Mouse (Mus musculus) heart, adult 2 months (tissue): Measurements from ENCODE around the gene Hapln4. TPM values are rescaled to one million over a fixed set of nuclear protein-coding genes. Genes with fewer than 3 reads are reported as not detected.
A peak's percentile ranks its signal among the peaks of the same experiment; 100 is the strongest.

ENCODE experiments used
- DNase-seq, 2 experiments: peaks; one replicate each; pipeline ENCODE4 v3.0.0; 2021
- H3K27ac ChIP-seq: fragments of 200-600 bp; 2 replicates; pipeline ENCODE4 v1.8.1; 2022
- H3K27me3 ChIP-seq: fragments of 200-500 bp; 2 replicates; pipeline ENCODE4 v1.6.1; 2012; ENCODE audit warnings: mild to moderate bottlenecking, low read length, inconsistent platforms, mixed read lengths; ENCODE audit not compliant: control insufficient read depth, insufficient read depth
- H3K36me3 ChIP-seq: fragments of 200-500 bp; 2 replicates; pipeline ENCODE4 v1.6.1; 2012; ENCODE audit warnings: low read length, inconsistent platforms; ENCODE audit not compliant: control insufficient read depth, insufficient read depth
- H3K4me1 ChIP-seq: fragments of 200-500 bp; 2 replicates; pipeline ENCODE4 v1.6.1; 2011; ENCODE audit warnings: low read length; ENCODE audit not compliant: control insufficient read depth, insufficient read depth
- H3K4me3 ChIP-seq: fragments of 200-600 bp; 2 replicates; pipeline ENCODE4 v1.8.1; 2022
- H3K79me2 ChIP-seq: fragments of 200-500 bp; replicated peaks from 2 replicates; pipeline ENCODE4 v1.6.1; 2012; ENCODE audit warnings: mild to moderate bottlenecking, inconsistent platforms, low read length, moderate library complexity, mixed read lengths; ENCODE audit not compliant: control insufficient read depth, insufficient read depth
- H3K9ac ChIP-seq: fragments of 200-500 bp; 2 replicates; pipeline ENCODE4 v1.6.1; 2012; ENCODE audit warnings: low read depth, mild to moderate bottlenecking, control low read depth, inconsistent platforms, low read length, mixed read lengths
- CTCF ChIP-seq: fragments of 200-600 bp; IDR thresholded peaks from 2 replicates; pipeline ENCODE4 v1.8.1; 2022; ENCODE audit warnings: antibody characterized with exemption, mild to moderate bottlenecking, moderate library complexity
- EP300 ChIP-seq: fragments of 200-500 bp; IDR thresholded peaks from 2 replicates; pipeline ENCODE4 v1.6.1; 2011; ENCODE audit warnings: low read depth, low read length, control low read depth; ENCODE audit not compliant: insufficient read depth
- POLR2A ChIP-seq: fragments of 200-500 bp; IDR thresholded peaks from 2 replicates; pipeline ENCODE4 v1.6.1; 2011; ENCODE audit warnings: mild to moderate bottlenecking, low read depth, low read length, control low read depth; ENCODE audit not compliant: insufficient read depth
- WGBS: fragments of 180-500 bp; shearing (Covaris S2); methylation state at CpG from one replicate; pipeline ENCODE4 v1.1.7; 2018; 5-methylcytosine and 5-hydroxymethylcytosine counted together
- intact Hi-C: fragments of 180-260 bp; cut with DNase I; formaldehyde crosslinking; loops from one replicate; pipeline ENCODE4 v1.15.1; 2025
- polyA plus RNA-seq: library from polyadenylated mRNA; depleted of rRNA; stranded (reverse); fragments of >200 nt; gene quantifications from 2 replicates; pipeline ENCODE4 v1.2.3, GENCODE M21; 2012
- total RNA-seq, 2 experiments: library from RNA; stranded (reverse); gene quantifications; 2 replicates each; pipeline ENCODE4 v1.2.3; 2021

The Hapln4 gene
- total and polyA plus RNA-seq, 3 experiments: 0.10 to 0.16 TPM; not detected in 1

- Histone ChIP-seq H3K9ac (no peak overlapping the region), H3K27me3 (peaks cover 4% of the 10 kb centered on the region; the same call in 1 of the 2 replicates), H3K4me3 (no peak overlapping the region), H3K79me2 (no peaks in the 10 kb centered on the region), H3K36me3 (no peaks in the 10 kb centered on the region), H3K4me1 (no peaks in the 10 kb centered on the region), H3K27ac (no peak overlapping the region)
- DNase-seq: no peak
- intact Hi-C loops: no loop called here
- no peak for TF ChIP-seq CTCF
- TF ChIP-seq POLR2A: no peak
- TF ChIP-seq EP300: no peak
- WGBS: 9% methylated on average over 9 of the region's 9 CpGs
These were observed 34.4 kb downstream of the Hapln4 start for GRCm38 (mm10) chr8:70117611-70118010.

GRCm38 (mm10) chr8:70118726-70119700 lies 35.8 kb downstream of the Hapln4 start:
- Histone ChIP-seq H3K79me2 (no peaks in the 10 kb centered on the region), H3K36me3 (no peaks in the 10 kb centered on the region), H3K9ac (no peak overlapping the region), H3K27me3 (peaks cover 1% of the 10 kb centered on the region; the same call in 1 of the 2 replicates), H3K27ac (no peak overlapping the region), H3K4me1 (no peaks in the 10 kb centered on the region), H3K4me3 (no peak overlapping the region)
- intact Hi-C loops: no loop called here
- 22% methylated on average over 17 of the region's 17 CpGs for WGBS
- DNase-seq: no peak
- TF ChIP-seq CTCF (no peak), EP300 (no peak), POLR2A (no peak)

GRCm38 (mm10) chr8:70120667-70121066 lies 37.4 kb downstream of the Hapln4 start, which contains the start of gene Ncan:
Ncan (minus strand) TSS chr8:70120873.
- intact Hi-C loops: loop anchor here (5.0 kb wide), 1 partner anchor 203 kb away; no protein-coding TSS in a partner anchor
- DNase-seq: peak in 1 of 2 experiments; percentile 26

GRCm38 (mm10) chr8:70122863-70123262 lies 39.6 kb downstream of the Hapln4 start:
- no peak overlapping the region for H3K9ac ChIP-seq
- no peaks in the 10 kb centered on the region for H3K4me1 ChIP-seq
- H3K36me3 ChIP-seq: no peaks in the 10 kb centered on the region
- no peaks in the 10 kb centered on the region for H3K79me2 ChIP-seq
- no peak overlapping the region for H3K27ac ChIP-seq
- no peak for DNase-seq
- intact Hi-C loops: loop anchor here (5.0 kb wide), 1 partner anchor 206 kb away; no protein-coding TSS in a partner anchor
- 48% methylated on average over 2 of the region's 2 CpGs for WGBS
- peaks cover 1% of the 10 kb centered on the region; the same call in 1 of the 2 replicates for H3K27me3 ChIP-seq
- TF ChIP-seq CTCF (peak; percentile 79), POLR2A (no peak), EP300 (no peak)
- H3K4me3 ChIP-seq: no peak overlapping the region

More at GRCm38 (mm10) chr8:70120667-70121066, 37.4 kb downstream of the Hapln4 start, which contains the start of gene Ncan:
- H3K79me2 ChIP-seq: no peaks in the 10 kb centered on the region
- H3K4me1 ChIP-seq: no peaks in the 10 kb centered on the region
- no peak within 1 kb of the TSS for H3K4me3 ChIP-seq
- no peak within 1 kb of the TSS for H3K9ac ChIP-seq
- no peaks in the 10 kb centered on the region for H3K36me3 ChIP-seq
- TF ChIP-seq EP300: no peak
- no peak for TF ChIP-seq CTCF
- no peak for TF ChIP-seq POLR2A
- peaks cover 1% of the 10 kb centered on the region; the same call in 1 of the 2 replicates for H3K27me3 ChIP-seq
- 2% methylated on average over 19 of the region's 19 CpGs for WGBS
- no peak within 1 kb of the TSS for H3K27ac ChIP-seq

GRCm38 (mm10) chr8:70124992-70125391 lies 41.7 kb downstream of the Hapln4 start:
- H3K4me3 ChIP-seq: no peak overlapping the region
- no peak for DNase-seq
- intact Hi-C loops: loop anchor here (5.0 kb wide), 1 partner anchor 208 kb away; no protein-coding TSS in a partner anchor
- H3K27ac ChIP-seq: no peak overlapping the region
- H3K79me2 ChIP-seq: no peaks in the 10 kb centered on the region
- no peaks in the 10 kb centered on the region; the same call in 1 of the 2 replicates for H3K27me3 ChIP-seq
- H3K9ac ChIP-seq: no peak overlapping the region
- no peak for TF ChIP-seq POLR2A
- no peak for TF ChIP-seq CTCF
- no peak for TF ChIP-seq EP300
- H3K36me3 ChIP-seq: no peaks in the 10 kb centered on the region
- WGBS: 59% methylated on average over 8 of the region's 8 CpGs
- H3K4me1 ChIP-seq: peaks cover 6% of the 10 kb centered on the region
